Mouse (Mus musculus) heart, embryonic 13.5 days (tissue): ENCODE measurements around the gene Anxa6. TPM values are rescaled to one million over a fixed set of nuclear protein-coding genes. Genes with fewer than 3 reads are reported as not detected.
A peak's percentile ranks its signal among the peaks of the same experiment; 100 is the strongest.

Source experiments
- ATAC-seq: fragments of 200-750 bp; cut with Nextera tagmentation; 2 replicates; pipeline ENCODE4 v1.8.0; 2017; ENCODE audit warnings: moderate TSS enrichment; ENCODE audit not compliant: insufficient number of reproducible peaks, low FRiP score, low TSS enrichment; ENCODE audit errors: extremely low read depth
- H3K27ac ChIP-seq: fragments of 300-500 bp; sonication (generic); replicated peaks from 2 replicates; pipeline ENCODE4 v1.5.1; 2015; ENCODE audit warnings: moderate library complexity, mild to moderate bottlenecking, inconsistent platforms
- H3K27me3 ChIP-seq: fragments of 300-500 bp; sonication (generic); replicated peaks from 2 replicates; pipeline ENCODE4 v1.6.1; 2015; ENCODE audit warnings: mild to moderate bottlenecking, inconsistent platforms
- H3K36me3 ChIP-seq: fragments of 300-500 bp; sonication (generic); 2 replicates; pipeline ENCODE4 v1.6.1; 2015; ENCODE audit warnings: mild to moderate bottlenecking, inconsistent platforms
- H3K4me1 ChIP-seq: fragments of 300-500 bp; sonication (generic); 2 replicates; pipeline ENCODE4 v1.6.1; 2015; ENCODE audit warnings: inconsistent platforms
- H3K4me2 ChIP-seq: fragments of 300-500 bp; sonication (generic); 2 replicates; pipeline ENCODE4 v1.6.1; 2015; ENCODE audit warnings: inconsistent platforms, mild to moderate bottlenecking, moderate library complexity
- H3K4me3 ChIP-seq: fragments of 300-500 bp; sonication (generic); 2 replicates; pipeline ENCODE4 v1.5.1; 2015; ENCODE audit warnings: moderate library complexity, mild to moderate bottlenecking, inconsistent platforms
- H3K9ac ChIP-seq: fragments of 300-500 bp; sonication (generic); 2 replicates; pipeline ENCODE4 v1.6.1; 2015; ENCODE audit warnings: inconsistent platforms, mild to moderate bottlenecking, moderate library complexity
- H3K9me3 ChIP-seq: fragments of 300-500 bp; sonication (generic); 2 replicates; pipeline ENCODE4 v1.6.1; 2016; ENCODE audit warnings: inconsistent platforms
- WGBS: fragments of 180-500 bp; shearing (Covaris S2); methylation state at CpG from one replicate; pipeline ENCODE4 v1.1.7; 2015; ENCODE audit warnings: mixed read lengths; 5-methylcytosine and 5-hydroxymethylcytosine counted together
- polyA plus RNA-seq: library from polyadenylated mRNA; unstranded; fragments of >200 nt; fragmentation: Nextera tagmentation; extraction: Ambion mirVana; gene quantifications from 2 replicates; pipeline ENCODE4 v1.2.1, GENCODE M21; 2015

Gene Anxa6
- polyA plus RNA-seq, 1 experiment from 2014 or later, result 315 TPM

GRCm38 (mm10) chr11:54998284-54998683, 35.0 kb downstream of the Anxa6 start:
- ATAC-seq, result no peak
- no peak overlapping the region for H3K4me2 ChIP-seq
- no peaks in the 10 kb centered on the region for H3K9me3 ChIP-seq
- H3K27ac ChIP-seq, result peak overlapping the region; percentile 63
- peaks cover 94% of the 10 kb centered on the region for H3K36me3 ChIP-seq
- WGBS, result 7% methylated on average over 12 of the region's 12 CpGs
- H3K4me3 ChIP-seq, result no peak overlapping the region
- peak overlapping the region; percentile 47; the same call in 1 of the 2 replicates for H3K9ac ChIP-seq
- H3K4me1 ChIP-seq, result peaks cover 36% of the 10 kb centered on the region
- no peaks in the 10 kb centered on the region for H3K27me3 ChIP-seq

GRCm38 (mm10) chr11:54996176-54996575, 37.1 kb downstream of the Anxa6 start:
- no peak overlapping the region for H3K4me3 ChIP-seq
- H3K27me3 ChIP-seq, result no peaks in the 10 kb centered on the region
- no peak for ATAC-seq
- H3K36me3 ChIP-seq, result peaks cover 96% of the 10 kb centered on the region
- no peak overlapping the region for H3K27ac ChIP-seq
- no peak overlapping the region for H3K4me2 ChIP-seq
- peaks cover 36% of the 10 kb centered on the region for H3K4me1 ChIP-seq
- WGBS, result 64% methylated on average over 7 of the region's 7 CpGs
- no peaks in the 10 kb centered on the region for H3K9me3 ChIP-seq
- no peak overlapping the region for H3K9ac ChIP-seq

- no peak overlapping the region for H3K4me3 ChIP-seq
- H3K4me1 ChIP-seq, result peaks cover 10% of the 10 kb centered on the region; the same call in 1 of the 2 replicates
- H3K9ac ChIP-seq, result no peak overlapping the region; the same call in 1 of the 2 replicates
- H3K36me3 ChIP-seq, result peaks cover 100% of the 10 kb centered on the region
- no peak for ATAC-seq
- no peaks in the 10 kb centered on the region for H3K9me3 ChIP-seq
- no peak overlapping the region for H3K4me2 ChIP-seq
- no peak overlapping the region for H3K27ac ChIP-seq
- H3K27me3 ChIP-seq, result no peaks in the 10 kb centered on the region
These were observed 43.3 kb downstream of the Anxa6 start for GRCm38 (mm10) chr11:54989920-54990319.

- Histone ChIP-seq H3K4me2 (no peak overlapping the region), H3K4me1 (peaks cover 19% of the 10 kb centered on the region), H3K27me3 (no peaks in the 10 kb centered on the region), H3K9ac (no peak overlapping the region), H3K27ac (no peak overlapping the region), H3K9me3 (no peaks in the 10 kb centered on the region), H3K36me3 (peaks cover 99% of the 10 kb centered on the region), H3K4me3 (no peak overlapping the region)
- no peak for ATAC-seq
- 82% methylated on average over 8 of the region's 8 CpGs for WGBS
These were observed 44.4 kb downstream of the Anxa6 start for GRCm38 (mm10) chr11:54988754-54989349.

GRCm38 (mm10) chr11:54987974-54988373, 45.3 kb downstream of the Anxa6 start:
- no peak overlapping the region for H3K4me3 ChIP-seq
- H3K9ac ChIP-seq, result no peak overlapping the region
- peaks cover 99% of the 10 kb centered on the region for H3K36me3 ChIP-seq
- H3K4me2 ChIP-seq, result no peak overlapping the region
- H3K4me1 ChIP-seq, result peaks cover 21% of the 10 kb centered on the region
- 100% methylated on average over 1 of the region's 1 CpGs for whole genome bisulfite sequencing
- no peaks in the 10 kb centered on the region for H3K9me3 ChIP-seq
- no peak overlapping the region for H3K27ac ChIP-seq
- ATAC-seq, result no peak
- no peaks in the 10 kb centered on the region for H3K27me3 ChIP-seq

- ATAC-seq, result no peak
- Histone ChIP-seq H3K27ac (no peak overlapping the region), H3K4me1 (peaks cover 21% of the 10 kb centered on the region), H3K4me2 (no peak overlapping the region), H3K4me3 (no peak overlapping the region), H3K9me3 (no peaks in the 10 kb centered on the region; the same call in 1 of the 2 replicates), H3K36me3 (peaks cover 99% of the 10 kb centered on the region), H3K9ac (no peak overlapping the region), H3K27me3 (no peaks in the 10 kb centered on the region)
- 67% methylated on average over 3 of the region's 3 CpGs for WGBS
These were observed 48.2 kb downstream of the Anxa6 start for GRCm38 (mm10) chr11:54985086-54985485.

DNA sequence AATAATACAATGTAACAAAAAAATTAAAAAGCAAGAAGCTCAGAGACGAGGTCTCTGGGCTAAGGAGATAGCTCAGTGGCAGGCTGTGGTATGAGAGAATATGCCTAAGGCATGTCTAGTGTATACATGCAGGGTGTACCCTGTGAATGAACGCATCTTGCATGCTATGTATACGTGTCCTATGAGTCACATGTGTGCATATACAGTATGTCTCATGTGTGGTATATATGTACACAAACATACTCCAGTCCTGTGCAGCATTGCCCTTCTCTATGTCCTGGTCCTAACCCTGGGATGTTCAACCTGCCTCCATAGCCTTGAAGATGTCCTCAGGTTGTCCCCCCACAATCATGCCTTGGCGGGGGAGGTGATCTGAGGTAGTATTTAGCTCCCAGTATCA, 48.7 kb downstream of the Anxa6 start:
- ATAC-seq, result no peak
- Histone ChIP-seq H3K9me3 (no peaks in the 10 kb centered on the region; the same call in 1 of the 2 replicates), H3K4me2 (no peak overlapping the region), H3K9ac (no peak overlapping the region), H3K4me1 (peaks cover 21% of the 10 kb centered on the region), H3K27me3 (no peaks in the 10 kb centered on the region), H3K27ac (no peak overlapping the region), H3K4me3 (no peak overlapping the region), H3K36me3 (peaks cover 99% of the 10 kb centered on the region)
- WGBS, result 53% methylated on average over 4 of the region's 4 CpGs

DNA sequence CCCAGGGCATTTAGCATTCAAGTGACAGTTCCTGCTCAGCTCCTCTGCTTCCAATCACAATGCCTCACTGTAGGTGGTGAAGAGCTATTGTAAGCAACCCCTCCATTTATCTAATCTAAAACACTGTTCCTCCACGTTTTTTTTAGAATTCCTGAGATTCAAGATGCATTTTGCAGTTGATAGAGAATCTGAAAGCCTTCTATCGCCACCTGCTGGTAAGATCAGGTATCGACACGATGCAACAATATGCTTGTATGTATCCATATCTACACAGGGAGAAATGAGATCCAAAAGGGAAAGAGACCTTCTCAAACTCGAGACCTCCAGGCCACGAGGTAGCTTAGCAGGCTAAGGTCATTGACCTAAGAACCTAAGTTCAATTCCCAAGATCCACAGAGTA, 49.2 kb downstream of the Anxa6 start:
- 1% methylated on average over 6 of the region's 6 CpGs for WGBS
- Histone ChIP-seq H3K9me3 (no peaks in the 10 kb centered on the region; the same call in 1 of the 2 replicates), H3K36me3 (peaks cover 99% of the 10 kb centered on the region), H3K9ac (no peak overlapping the region), H3K4me3 (no peak overlapping the region), H3K27ac (peak overlapping the region; percentile 36; the same call in 1 of the 2 replicates), H3K27me3 (no peaks in the 10 kb centered on the region), H3K4me2 (no peak overlapping the region), H3K4me1 (peaks cover 26% of the 10 kb centered on the region)
- ATAC-seq, result no peak

GRCm38 (mm10) chr11:54982520-54982919, 50.7 kb downstream of the Anxa6 start:
- Histone ChIP-seq H3K27ac (no peak overlapping the region), H3K9ac (no peak overlapping the region), H3K36me3 (peaks cover 99% of the 10 kb centered on the region), H3K9me3 (no peaks in the 10 kb centered on the region; the same call in 1 of the 2 replicates), H3K4me3 (no peak overlapping the region), H3K4me2 (no peak overlapping the region), H3K4me1 (peaks cover 41% of the 10 kb centered on the region), H3K27me3 (no peaks in the 10 kb centered on the region)
- WGBS, result 87% methylated on average over 6 of the region's 6 CpGs
- no peak for ATAC-seq

- no peak overlapping the region for H3K4me2 ChIP-seq
- no peak overlapping the region for H3K9ac ChIP-seq
- WGBS, result 91% methylated on average over 4 of the region's 4 CpGs
- H3K36me3 ChIP-seq, result peaks cover 90% of the 10 kb centered on the region
- no peak overlapping the region for H3K27ac ChIP-seq
- no peak overlapping the region for H3K4me3 ChIP-seq
- H3K9me3 ChIP-seq, result no peaks in the 10 kb centered on the region; the same call in 1 of the 2 replicates
- peaks cover 41% of the 10 kb centered on the region for H3K4me1 ChIP-seq
- H3K27me3 ChIP-seq, result no peaks in the 10 kb centered on the region
- no peak for ATAC-seq
These were observed 51.6 kb downstream of the Anxa6 start for GRCm38 (mm10) chr11:54981630-54982029.

DNA sequence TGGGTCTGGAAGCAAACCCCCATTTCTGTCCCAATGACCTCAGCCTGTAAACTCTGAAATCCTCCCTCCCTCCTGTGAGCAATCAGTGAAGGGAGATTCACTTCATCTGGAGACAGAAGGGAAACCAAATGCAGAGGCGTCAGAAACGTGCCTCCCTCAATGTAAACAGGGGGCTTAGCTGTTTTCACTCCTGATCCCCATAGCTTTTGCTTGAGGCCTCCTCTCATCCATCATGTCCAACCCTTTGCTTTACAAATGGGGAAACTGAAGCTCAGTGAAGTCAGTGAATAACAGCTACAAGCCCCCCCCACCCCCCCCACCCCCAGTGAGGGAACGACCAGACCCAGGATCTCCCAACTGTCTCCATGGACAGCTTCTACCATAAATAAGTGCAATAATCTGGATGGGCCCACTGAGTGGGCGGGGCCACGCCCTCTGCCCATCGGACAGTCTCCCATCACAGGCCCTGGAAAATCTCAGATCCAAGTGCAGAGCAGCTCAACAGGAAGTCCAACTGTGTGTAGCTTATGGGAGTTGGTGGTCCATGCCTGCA, 55.8 kb downstream of the Anxa6 start:
- Histone ChIP-seq H3K27ac (0 out of 2 replicates have a peak overlapping the region, but pooled peaks have one; percentile 36), H3K36me3 (peaks cover 49% of the 10 kb centered on the region)
- no peak for ATAC-seq

GRCm38 (mm10) chr11:54976351-54976750, 56.9 kb downstream of the Anxa6 start:
- H3K27ac ChIP-seq, result no peak overlapping the region
- H3K4me1 ChIP-seq, result peaks cover 50% of the 10 kb centered on the region
- no peak for ATAC-seq
- peaks cover 38% of the 10 kb centered on the region for H3K36me3 ChIP-seq
- H3K4me3 ChIP-seq, result no peak overlapping the region
- 91% methylated on average over 2 of the region's 2 CpGs for WGBS
- no peak overlapping the region for H3K4me2 ChIP-seq
- no peaks in the 10 kb centered on the region for H3K27me3 ChIP-seq
- H3K9ac ChIP-seq, result no peak overlapping the region
- no peaks in the 10 kb centered on the region for H3K9me3 ChIP-seq

More for the DNA sequence above, 55.8 kb downstream of the Anxa6 start:
- Histone ChIP-seq H3K9me3 (no peaks in the 10 kb centered on the region; the same call in 1 of the 2 replicates), H3K4me3 (no peak overlapping the region), H3K9ac (peak overlapping the region; percentile 47; the same call in 1 of the 2 replicates), H3K4me1 (peaks cover 45% of the 10 kb centered on the region), H3K27me3 (no peaks in the 10 kb centered on the region), H3K4me2 (no peak overlapping the region)
- 50% methylated on average over 6 of the region's 6 CpGs for WGBS
